25 mouse cellular contexts compared by ENCODE assay signal in genomic region chr17:79527391-79527790, GRCm38 (mm10).
"Had no signal": no experiment of that assay in that cellular context is flagged by ENCODE, and none has a peak within 500 bp of the region (broad histone marks: within the 10 kb centered on the region; RNA-seq: fewer than 3 reads in every experiment).

No protein-coding gene starts in this region.

- H3K36me3 ChIP-seq: liver, embryonic 12.5 days; liver, embryonic 15.5 days; lung, embryonic 15.5 days; midbrain, embryonic 10.5 days; midbrain, embryonic 13.5 days had no signal

- H3K9me3 ChIP-seq: liver, embryonic 12.5 days; liver, embryonic 15.5 days; lung, embryonic 15.5 days; megakaryocyte, embryonic 14.5 days; midbrain, embryonic 10.5 days; midbrain, embryonic 13.5 days had no signal

- H3K4me1 ChIP-seq: liver, embryonic 12.5 days; liver, embryonic 15.5 days; lung, embryonic 15.5 days; megakaryocyte, embryonic 14.5 days; midbrain, embryonic 10.5 days; midbrain, embryonic 13.5 days had no signal

- H3K27me3 ChIP-seq: liver, embryonic 12.5 days; liver, embryonic 15.5 days; lung, embryonic 15.5 days; megakaryocyte, embryonic 14.5 days; midbrain, embryonic 13.5 days had no signal

- H3K9ac ChIP-seq: liver, embryonic 12.5 days; liver, embryonic 15.5 days; lung, embryonic 15.5 days; midbrain, embryonic 13.5 days had no signal

- DNase-seq: kidney, adult 18-20 months; kidney, adult 9 months; kidney, postnatal 14 days; kidney, postnatal 4 days; left cerebral cortex, postnatal 4 days; liver; lung, adult 18-20 months; lung, postnatal 10 days; lung, postnatal 36 days; right cerebral cortex, adult 18-20 months; right cerebral cortex, postnatal 14 days; right cerebral cortex, postnatal 4 days; thymus, adult 2 months; thymus, postnatal 14 days; thymus, postnatal 4 days had no signal

- H3K4me2 ChIP-seq: liver, embryonic 12.5 days; liver, embryonic 15.5 days; lung, embryonic 15.5 days; midbrain, embryonic 13.5 days had no signal

- H3K27ac ChIP-seq: layer of hippocampus, adult 2 months; liver, embryonic 12.5 days; liver, embryonic 15.5 days; lung, embryonic 15.5 days; midbrain, embryonic 10.5 days; midbrain, embryonic 13.5 days; stomach, postnatal 0 days had no signal

- ATAC-seq: intestine, embryonic 16.5 days; liver, embryonic 12.5 days; midbrain, embryonic 13.5 days; midbrain, embryonic 16.5 days had no signal

- H3K4me3 ChIP-seq: layer of hippocampus, adult 2 months; liver, embryonic 12.5 days; liver, embryonic 15.5 days; lung, embryonic 15.5 days; megakaryocyte, embryonic 14.5 days; midbrain, embryonic 10.5 days; midbrain, embryonic 13.5 days had no signal
